Mouse (Mus musculus) hindbrain, embryonic 11.5 days (tissue): ENCODE data around the gene Ripk4. TPM values are rescaled to one million over a fixed set of nuclear protein-coding genes. Genes with fewer than 3 reads are reported as not detected.

Experiments used
- ATAC-seq: fragments of 200-750 bp; cut with Nextera tagmentation; 2 replicates; pipeline ENCODE4 v1.8.0; 2017; ENCODE audit warnings: mild to moderate bottlenecking, moderate TSS enrichment, moderate library complexity; ENCODE audit not compliant: low FRiP score
- DNase-seq: peaks from one replicate; pipeline ENCODE4 v3.0.0-alpha.2; 2015; ENCODE audit warnings: low spot score
- H3K27ac ChIP-seq: fragments of 300-500 bp; sonication (generic); 2 replicates; pipeline ENCODE4 v1.5.1; 2014; ENCODE audit warnings: mild to moderate bottlenecking, low read depth, low read length
- H3K27me3 ChIP-seq: fragments of 300-500 bp; sonication (generic); 2 replicates; pipeline ENCODE4 v1.6.1; 2014; ENCODE audit warnings: mild to moderate bottlenecking, low read length, moderate library complexity, mixed read lengths; ENCODE audit not compliant: control insufficient read depth, insufficient read depth
- H3K36me3 ChIP-seq: fragments of 300-500 bp; sonication (generic); 2 replicates; pipeline ENCODE4 v1.6.1; 2014; ENCODE audit warnings: mild to moderate bottlenecking, low read length, moderate library complexity, mixed read lengths; ENCODE audit not compliant: control insufficient read depth, insufficient read depth
- H3K4me1 ChIP-seq: fragments of 300-500 bp; sonication (generic); replicated peaks from 2 replicates; pipeline ENCODE4 v1.6.1; 2014; ENCODE audit warnings: low read length, mixed read lengths; ENCODE audit not compliant: control insufficient read depth, insufficient read depth
- H3K4me2 ChIP-seq: fragments of 300-500 bp; sonication (generic); replicated peaks from 2 replicates; pipeline ENCODE4 v1.6.1; 2014; ENCODE audit warnings: mild to moderate bottlenecking, low read depth, low read length
- H3K4me3 ChIP-seq: fragments of 300-500 bp; sonication (generic); 2 replicates; pipeline ENCODE4 v1.5.1; 2014; ENCODE audit warnings: low read depth, low read length
- H3K9ac ChIP-seq: fragments of 300-500 bp; sonication (generic); 2 replicates; pipeline ENCODE4 v1.6.1; 2014; ENCODE audit warnings: low read depth, low read length
- H3K9me3 ChIP-seq: fragments of 300-500 bp; sonication (generic); 2 replicates; pipeline ENCODE4 v1.6.1; 2016; ENCODE audit warnings: low read length; ENCODE audit not compliant: control insufficient read depth
- WGBS: fragments of 180-500 bp; shearing (Covaris S2); extraction: QIAGEN DNeasy Blood & Tissue Kit; methylation state at CpG from one replicate; pipeline ENCODE4 v1.1.7; 2014; 5-methylcytosine and 5-hydroxymethylcytosine counted together
- polyA plus RNA-seq: library from polyadenylated mRNA; unstranded; fragments of >200 nt; fragmentation: Nextera tagmentation; extraction: Ambion mirVana; gene quantifications from 2 replicates; pipeline ENCODE4 v1.2.1, GENCODE M21; 2014

The Ripk4 gene
- polyA plus RNA-seq, 1 experiment from 2014 or later, result 1.3 TPM

GRCm38 (mm10) chr16:97778353-97779025 is 14.9 kb upstream of the Ripk4 start:
- Histone ChIP-seq H3K9ac (no peak overlapping the region), H3K27ac (no peak overlapping the region), H3K27me3 (no peaks in the 10 kb centered on the region), H3K4me2 (no peak overlapping the region), H3K36me3 (no peaks in the 10 kb centered on the region), H3K4me3 (no peak overlapping the region), H3K9me3 (no peaks in the 10 kb centered on the region), H3K4me1 (no peaks in the 10 kb centered on the region)
- 36% methylated on average over 15 of the region's 15 CpGs for WGBS
- ATAC-seq, result peak; percentile 54; the same call in 1 of the 2 replicates
- DNase-seq, result peak; percentile 83

- Histone ChIP-seq H3K36me3 (no peaks in the 10 kb centered on the region), H3K9ac (no peak overlapping the region), H3K4me1 (peaks cover 5% of the 10 kb centered on the region; the same call in 1 of the 2 replicates), H3K4me3 (no peak overlapping the region), H3K27me3 (peaks cover 38% of the 10 kb centered on the region), H3K9me3 (no peaks in the 10 kb centered on the region), H3K4me2 (no peak overlapping the region), H3K27ac (no peak overlapping the region)
- DNase-seq (no peak), ATAC-seq (no peak)
- 29% methylated on average over 3 of the region's 3 CpGs for WGBS
These were observed 2.9 kb upstream of the Ripk4 start for GRCm38 (mm10) chr16:97766501-97766900.

- WGBS, result 56% methylated on average over 2 of the region's 2 CpGs
- ATAC-seq, result no peak
- H3K9ac ChIP-seq, result no peak overlapping the region
- H3K36me3 ChIP-seq, result no peaks in the 10 kb centered on the region
- no peak for DNase-seq
- H3K4me2 ChIP-seq, result no peak overlapping the region
- H3K27me3 ChIP-seq, result peaks cover 39% of the 10 kb centered on the region
- H3K9me3 ChIP-seq, result no peaks in the 10 kb centered on the region
- H3K27ac ChIP-seq, result no peak overlapping the region
- no peak overlapping the region for H3K4me3 ChIP-seq
- peaks cover 5% of the 10 kb centered on the region; the same call in 1 of the 2 replicates for H3K4me1 ChIP-seq
These were observed 1.0 kb upstream of the Ripk4 start for GRCm38 (mm10) chr16:97764626-97765025.

GRCm38 (mm10) chr16:97763990-97764340 is 378 bp upstream of the Ripk4 start:
- Histone ChIP-seq H3K27ac (no peak overlapping the region), H3K4me1 (peaks cover 5% of the 10 kb centered on the region; the same call in 1 of the 2 replicates), H3K36me3 (no peaks in the 10 kb centered on the region), H3K9me3 (no peaks in the 10 kb centered on the region), H3K4me3 (peak overlapping the region; percentile 41), H3K9ac (no peak overlapping the region), H3K27me3 (peaks cover 39% of the 10 kb centered on the region), H3K4me2 (peak overlapping the region; percentile 83)
- ATAC-seq (no peak), DNase-seq (no peak)
- WGBS, result 9% methylated on average over 13 of the region's 13 CpGs

- Histone ChIP-seq H3K27ac (no peak overlapping the region), H3K27me3 (peaks cover 39% of the 10 kb centered on the region), H3K4me2 (no peak overlapping the region), H3K36me3 (no peaks in the 10 kb centered on the region), H3K4me3 (no peak overlapping the region), H3K9ac (no peak overlapping the region), H3K4me1 (peaks cover 5% of the 10 kb centered on the region; the same call in 1 of the 2 replicates), H3K9me3 (no peaks in the 10 kb centered on the region)
- no peak for ATAC-seq
- DNase-seq, result no peak
- WGBS, result 52% methylated on average over 2 of the region's 2 CpGs
These were observed 1.8 kb downstream of the Ripk4 start for GRCm38 (mm10) chr16:97761782-97762181.

- Histone ChIP-seq H3K27ac (no peak overlapping the region), H3K36me3 (no peaks in the 10 kb centered on the region), H3K27me3 (peaks cover 34% of the 10 kb centered on the region), H3K4me3 (no peak overlapping the region), H3K4me2 (no peak overlapping the region), H3K4me1 (peaks cover 5% of the 10 kb centered on the region; the same call in 1 of the 2 replicates), H3K9me3 (no peaks in the 10 kb centered on the region), H3K9ac (no peak overlapping the region)
- WGBS, result 42% methylated on average over 3 of the region's 3 CpGs
- DNase-seq (no peak), ATAC-seq (no peak)
These were observed 3.9 kb downstream of the Ripk4 start for GRCm38 (mm10) chr16:97759681-97760080.

- Histone ChIP-seq H3K27me3 (peaks cover 20% of the 10 kb centered on the region), H3K4me1 (peaks cover 5% of the 10 kb centered on the region; the same call in 1 of the 2 replicates), H3K36me3 (no peaks in the 10 kb centered on the region), H3K9me3 (no peaks in the 10 kb centered on the region), H3K9ac (no peak overlapping the region), H3K4me3 (no peak overlapping the region), H3K4me2 (no peak overlapping the region), H3K27ac (no peak overlapping the region)
- 86% methylated on average over 2 of the region's 2 CpGs for WGBS
- no peak for DNase-seq
- no peak for ATAC-seq
These were observed 5.3 kb downstream of the Ripk4 start for GRCm38 (mm10) chr16:97758288-97758687.

GRCm38 (mm10) chr16:97756460-97756859 is 7.1 kb downstream of the Ripk4 start:
- Histone ChIP-seq H3K27ac (no peak overlapping the region), H3K4me1 (no peaks in the 10 kb centered on the region), H3K36me3 (no peaks in the 10 kb centered on the region), H3K4me3 (no peak overlapping the region), H3K4me2 (no peak overlapping the region), H3K27me3 (peaks cover 1% of the 10 kb centered on the region; the same call in 1 of the 2 replicates), H3K9me3 (no peaks in the 10 kb centered on the region), H3K9ac (no peak overlapping the region)
- 75% methylated on average over 2 of the region's 2 CpGs for WGBS
- no peak for ATAC-seq
- no peak for DNase-seq

GRCm38 (mm10) chr16:97752316-97752941 is 11.2 kb downstream of the Ripk4 start:
- H3K4me3 ChIP-seq, result no peak overlapping the region
- no peaks in the 10 kb centered on the region for H3K9me3 ChIP-seq
- H3K27ac ChIP-seq, result no peak overlapping the region
- no peak overlapping the region for H3K9ac ChIP-seq
- no peak for ATAC-seq
- DNase-seq, result no peak
- no peaks in the 10 kb centered on the region for H3K27me3 ChIP-seq
- no peak overlapping the region for H3K4me2 ChIP-seq
- no peaks in the 10 kb centered on the region for H3K36me3 ChIP-seq
- WGBS, result 92% methylated on average over 3 of the region's 3 CpGs
- no peaks in the 10 kb centered on the region for H3K4me1 ChIP-seq
